Mouse (Mus musculus): ENCODE measurements at regions not wholly inside any gene's neighbourhood (a gene's known extent, or its start where the extent isn't known, plus 50 kb on each side); places are given as distances from the start of the nearest gene placed in this dataset.
A peak's percentile ranks its signal among the peaks of the same experiment; 100 is the strongest.

DNA sequence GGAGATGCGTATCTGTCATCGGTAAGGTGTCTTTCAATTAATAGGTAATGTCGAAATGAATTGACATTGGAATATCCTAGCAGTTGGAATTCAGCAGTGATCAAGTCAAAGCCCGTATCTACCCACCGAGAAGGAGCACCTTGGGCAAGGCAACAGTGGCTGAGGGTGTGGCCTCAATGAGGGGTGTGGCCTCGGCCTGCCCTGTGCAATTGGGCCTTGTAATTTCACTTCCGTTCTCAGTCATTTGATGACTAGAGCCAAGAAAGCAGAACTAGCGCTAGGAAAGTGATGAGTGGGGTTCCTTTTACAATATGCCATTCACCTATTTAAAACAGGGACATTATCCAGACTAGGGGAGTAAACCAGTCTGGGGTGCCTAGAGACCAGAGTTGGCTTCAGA is 77.6 kb downstream of the Elovl4 start:
- DNase-seq = no peak

- DNase-seq = peak; percentile 47
These were observed 78.5 kb downstream of the Elovl4 start for GRCm38 (mm10) chr9:83727462-83728189.

GRCm38 (mm10) chr9:83726979-83727378 is 79.1 kb downstream of the Elovl4 start:
- DNase-seq = no peak

GRCm38 (mm10) chr9:83726105-83726504 is 80.0 kb downstream of the Elovl4 start:
- DNase-seq = peak; percentile 57

GRCm38 (mm10) chr9:83725545-83725944 is 80.5 kb downstream of the Elovl4 start:
- no peak for DNase-seq

DNA sequence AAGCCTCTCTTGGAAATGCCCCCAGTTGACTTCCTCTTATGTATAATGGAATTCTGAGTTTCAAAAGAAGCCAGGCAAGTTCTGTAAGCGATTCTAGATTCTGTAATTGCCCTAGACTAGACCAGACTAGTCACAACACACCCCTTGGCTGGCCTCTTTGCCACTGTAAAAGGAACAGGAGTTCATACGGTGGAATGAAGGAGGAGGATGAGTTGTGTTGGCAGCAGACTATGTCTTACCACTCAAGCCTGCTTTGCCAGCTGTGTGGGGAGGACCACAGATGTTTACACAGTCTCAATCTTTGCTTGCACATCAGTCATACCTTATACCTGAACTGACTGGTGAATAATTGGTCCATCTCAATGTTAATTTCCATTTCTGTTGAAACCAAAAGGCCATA is 85.1 kb downstream of the Elovl4 start:
- DNase-seq = no peak

DNA sequence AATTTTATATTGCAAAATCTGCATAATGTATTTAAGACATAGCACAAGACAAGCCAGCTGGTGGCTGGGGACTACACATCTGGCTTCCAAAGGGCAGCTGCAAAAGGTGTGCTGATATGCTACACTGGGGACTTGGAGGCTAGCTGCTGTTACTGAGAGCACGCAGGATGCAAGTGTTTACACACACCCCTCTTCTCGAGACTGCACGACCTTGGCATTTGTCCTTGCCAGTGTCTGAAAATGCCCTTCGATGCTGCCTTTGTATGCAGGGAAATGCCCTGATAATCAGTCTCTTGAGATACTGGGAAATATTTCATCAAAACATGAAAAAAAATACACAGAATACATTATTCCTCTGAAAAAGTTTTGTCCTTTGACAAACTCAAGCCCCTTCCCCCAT is 86.3 kb downstream of the Elovl4 start:
- DNase-seq = no peak

- peak; percentile 42 for DNase-seq
These were observed 88.0 kb downstream of the Elovl4 start for GRCm38 (mm10) chr9:83718084-83718483.

DNA sequence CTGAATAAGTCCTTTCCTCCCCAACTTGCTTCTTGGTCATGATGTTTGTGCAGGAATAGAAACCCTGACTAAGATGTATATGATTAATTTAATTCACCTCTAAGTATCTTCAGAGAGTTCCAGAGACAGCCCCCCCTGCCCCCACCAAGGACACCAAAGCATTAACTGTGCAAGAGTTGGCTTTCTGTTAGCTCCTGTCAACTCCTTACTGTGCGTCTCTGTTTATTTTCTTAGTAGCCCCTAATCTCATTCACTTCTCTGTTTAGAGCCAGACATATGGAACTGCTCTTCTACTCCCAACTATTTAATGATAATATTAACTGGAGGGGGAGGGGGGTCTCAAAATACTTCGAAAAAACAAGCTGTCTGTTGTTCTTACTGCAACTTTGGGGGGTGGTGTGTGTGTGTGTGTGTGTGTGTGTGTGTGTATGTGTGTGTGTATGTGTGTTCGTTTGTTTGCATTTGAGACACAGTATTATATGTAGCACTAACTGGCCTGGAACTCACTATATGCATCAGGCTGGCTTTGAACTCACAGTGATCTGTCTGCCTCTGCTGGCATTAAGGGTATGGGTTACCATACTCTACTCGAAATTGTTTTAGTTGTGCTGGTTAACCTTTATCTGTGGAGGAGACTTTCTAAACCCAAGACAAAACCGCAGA is 89.8 kb downstream of the Elovl4 start:
- DNase-seq = no peak

- DNase-seq = no peak
These were observed 98.7 kb downstream of the Elovl4 start for GRCm38 (mm10) chr9:83707361-83707760.

DNA sequence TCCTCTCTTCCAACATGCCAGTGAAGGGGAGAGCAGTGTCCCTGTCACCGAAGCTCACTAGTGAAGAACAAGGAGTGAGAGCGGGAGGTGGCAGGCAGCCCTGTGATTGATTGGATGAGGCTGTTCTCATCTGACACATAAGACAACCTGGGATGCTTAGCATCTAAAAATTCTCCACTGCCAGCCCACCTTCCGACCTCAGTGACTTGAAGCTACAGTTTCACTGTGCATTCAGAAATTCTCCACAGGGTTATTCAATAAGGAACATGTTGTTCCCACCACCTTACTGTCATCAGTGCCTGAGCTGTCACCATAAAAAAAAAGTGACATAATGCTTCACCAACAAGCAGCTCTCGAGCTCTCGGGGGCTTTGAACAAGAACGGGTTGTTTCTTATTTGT is 100.0 kb downstream of the Elovl4 start:
- no peak for DNase-seq

DNA sequence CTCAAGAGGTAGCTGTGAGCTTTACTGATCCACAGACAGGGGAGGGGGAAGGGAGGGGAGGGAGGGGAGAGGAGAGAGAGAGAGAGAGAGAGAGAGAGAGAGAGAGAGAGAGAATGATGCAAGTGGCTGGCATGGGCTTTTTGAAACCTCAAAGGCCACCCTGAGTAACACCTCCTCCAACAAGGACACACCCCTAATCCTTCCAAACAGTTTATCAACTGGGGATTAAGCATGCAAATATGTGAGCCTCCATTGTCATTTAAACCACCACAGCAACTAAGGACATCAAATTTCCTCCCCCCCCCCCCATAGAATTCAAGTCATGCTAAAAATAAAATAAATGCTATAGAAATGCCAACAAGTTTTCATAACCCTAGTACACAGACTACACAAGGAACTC is 101.9 kb downstream of the Elovl4 start:
- DNase-seq = no peak

DNA sequence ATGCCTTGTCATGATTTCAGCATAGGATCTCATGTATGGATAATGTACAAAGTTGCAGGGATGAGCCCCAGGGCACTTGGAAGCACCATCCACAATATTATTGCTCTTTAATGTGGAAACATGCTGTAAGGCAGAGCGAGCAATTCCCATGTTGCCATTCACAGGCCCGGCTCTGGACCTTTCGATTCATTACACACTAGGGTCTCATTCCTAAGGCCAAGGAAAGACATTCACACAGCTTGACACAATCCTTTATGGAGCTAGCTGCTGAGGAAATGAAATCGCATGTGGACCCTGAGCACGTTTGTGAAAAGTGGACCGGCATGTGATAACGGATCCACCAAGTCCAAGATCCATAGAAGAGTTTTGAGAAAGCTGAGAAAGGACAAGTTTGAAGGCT is 105.2 kb downstream of the Elovl4 start:
- DNase-seq = no peak

DNA sequence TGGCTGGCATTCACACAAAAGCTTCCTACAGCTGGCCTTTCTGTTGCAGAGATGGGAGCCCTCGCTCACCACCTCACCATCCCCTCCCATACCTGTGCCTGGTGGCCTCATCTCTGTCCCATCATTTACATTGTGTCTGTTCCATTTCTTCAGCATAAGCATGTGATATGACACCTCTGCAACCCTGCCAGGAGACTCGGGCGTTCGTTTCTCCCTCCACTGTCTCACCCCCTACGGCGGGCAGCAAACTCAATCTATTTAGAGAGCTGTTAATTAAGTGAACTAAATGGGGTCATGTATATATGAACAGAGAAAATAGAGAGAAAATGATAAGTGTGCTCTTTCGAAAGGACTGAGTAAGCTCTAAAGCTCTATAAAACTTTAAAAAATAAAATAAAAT is 106.0 kb downstream of the Elovl4 start:
- no peak for DNase-seq

DNA sequence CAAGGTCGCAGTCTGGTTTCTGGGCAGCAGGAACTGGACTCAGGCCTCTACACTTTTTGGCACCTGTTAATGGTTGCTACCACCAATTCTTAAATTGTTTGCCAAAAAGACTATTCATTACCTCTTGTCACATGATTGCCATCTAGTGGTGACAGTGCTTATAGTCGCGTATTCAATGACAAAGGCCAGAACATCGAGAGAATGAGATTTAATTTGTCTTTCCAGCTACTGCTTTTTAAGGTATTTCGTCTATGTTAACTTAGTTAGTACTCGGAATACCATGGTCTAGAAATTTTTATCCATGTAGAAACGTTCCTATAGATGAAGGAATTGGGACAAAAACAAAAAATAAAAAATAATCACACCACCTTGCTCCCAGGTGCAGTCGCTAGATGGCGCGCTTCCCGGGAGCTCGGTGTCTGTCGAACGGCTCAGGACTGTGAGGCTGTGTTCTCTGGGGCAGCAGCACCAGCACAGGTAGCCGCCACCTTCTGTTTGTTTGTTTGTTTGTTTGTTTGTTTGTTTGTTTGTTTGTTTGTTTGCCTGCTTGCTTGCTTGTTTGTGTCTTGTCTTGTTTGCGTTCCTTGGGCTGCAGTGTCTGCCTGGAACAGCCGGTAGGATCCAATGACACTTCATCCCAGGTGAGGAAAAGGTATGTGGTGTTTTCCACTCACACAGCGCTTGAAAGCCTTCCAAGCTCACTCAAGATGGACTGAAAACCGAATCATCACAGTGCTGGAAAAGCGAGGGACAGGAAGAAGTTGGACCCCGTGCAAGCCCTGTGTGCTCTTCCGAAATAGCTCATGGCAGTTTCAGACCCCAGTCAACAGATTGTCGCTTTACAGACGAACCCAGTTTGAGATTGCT is 114.5 kb downstream of the Elovl4 start:
- DNase-seq = peak; percentile 47
